28 mouse cellular contexts compared by ENCODE assay signal in genomic region chr17:10901686-10902228, GRCm38 (mm10).
DNase-seq lines count a peak whose midpoint lies in the region; ATAC-seq lines count a peak whose summit lies in the region.
"Had no signal": no experiment of that assay in that cellular context is flagged by ENCODE, and none has a peak within 500 bp of the region (broad histone marks: within the 10 kb centered on the region; RNA-seq: fewer than 3 reads in every experiment).

No protein-coding gene starts in this region.

- no peaks in the 10 kb centered on the region for H3K27me3 ChIP-seq in liver, embryonic 12.5 days (replicated peaks)
- no peaks in the 10 kb centered on the region for H3K27me3 ChIP-seq in liver, embryonic 11.5 days (replicated peaks; ENCODE audit: control insufficient read depth, insufficient read depth, low read length)
- no peaks in the 10 kb centered on the region for H3K27me3 ChIP-seq in midbrain, embryonic 14.5 days (ENCODE audit: control insufficient read depth, insufficient read depth, low read length)
- H3K27me3 ChIP-seq: embryonic facial prominence, embryonic 13.5 days; forebrain, embryonic 13.5 days; heart, embryonic 12.5 days; heart, embryonic 15.5 days; hindbrain, embryonic 13.5 days had no signal

- no peak for DNase-seq in liver, embryonic 11.5 days (ENCODE audit: low spot score)
- DNase-seq in MEL-GATA-1-ER (ENCODE audit: extremely low read depth, low read depth), result peak; percentile 68
- DNase-seq in midbrain, embryonic 14.5 days, result no peak
- DNase-seq in left cerebral cortex, adult 9 months (ENCODE audit: low spot score in 2 of 2), result no peak
- DNase-seq: adrenal gland, postnatal 10 days; adrenal gland, postnatal 36 days; cerebellum, adult 11 months; cerebellum, adult 2 months; cerebellum, adult 9-11 months; cerebellum, postnatal 25 days; gastrocnemius, postnatal 25 days; heart, adult 18-20 months; heart, postnatal 10 days; heart, postnatal 36 days had no signal

- WGBS in liver, embryonic 12.5 days (ENCODE audit: insufficient replicate concordance), result 36% methylated on average over 3 of the region's 3 CpGs
- WGBS in liver, embryonic 11.5 days, result 50% methylated on average over 3 of the region's 3 CpGs
- WGBS in midbrain, embryonic 14.5 days, result 86% methylated on average over 3 of the region's 3 CpGs

- H3K36me3 ChIP-seq in liver, embryonic 12.5 days, result no peaks in the 10 kb centered on the region
- H3K36me3 ChIP-seq in liver, embryonic 11.5 days (ENCODE audit: control insufficient read depth, insufficient read depth, low read length), result no peaks in the 10 kb centered on the region
- H3K36me3 ChIP-seq in midbrain, embryonic 14.5 days (ENCODE audit: control insufficient read depth, insufficient read depth, low read length), result no peaks in the 10 kb centered on the region
- H3K36me3 ChIP-seq: embryonic facial prominence, embryonic 10.5 days; embryonic facial prominence, embryonic 13.5 days; heart, embryonic 12.5 days; heart, embryonic 15.5 days; hindbrain, embryonic 10.5 days; hindbrain, embryonic 13.5 days had no signal

- 0 out of 2 replicates have a peak, but pooled peaks have one; percentile 59 for ATAC-seq in liver, embryonic 12.5 days
- no peak; the same call in 1 of the 2 replicates for ATAC-seq in liver, embryonic 11.5 days (replicated peaks; ENCODE audit: low FRiP score)
- peak; percentile 76 for ATAC-seq in megakaryocyte progenitor cell, adult 5-6 weeks (replicated peaks; ENCODE audit: poor library complexity)
- no peak for ATAC-seq in midbrain, embryonic 14.5 days (ENCODE audit: low FRiP score, low TSS enrichment)
- ATAC-seq: CD4-positive, CD25-positive, alpha-beta regulatory T cell, adult 4 months; forebrain, embryonic 13.5 days; forebrain, embryonic 16.5 days; hindbrain, embryonic 16.5 days; Patski had no signal

- peaks cover 10% of the 10 kb centered on the region; the same call in 1 of the 2 replicates for H3K4me1 ChIP-seq in liver, embryonic 12.5 days
- H3K4me1 ChIP-seq in liver, embryonic 11.5 days (replicated peaks; ENCODE audit: control insufficient read depth, insufficient read depth, low read length), result no peaks in the 10 kb centered on the region
- H3K4me1 ChIP-seq in midbrain, embryonic 14.5 days (ENCODE audit: control insufficient read depth, insufficient read depth, low read length), result no peaks in the 10 kb centered on the region
- H3K4me1 ChIP-seq: embryonic facial prominence, embryonic 13.5 days; forebrain, embryonic 13.5 days; heart, embryonic 12.5 days; heart, embryonic 15.5 days; hindbrain, embryonic 10.5 days; hindbrain, embryonic 13.5 days had no signal

- no peak overlapping the region for H3K4me3 ChIP-seq in liver, embryonic 12.5 days
- H3K4me3 ChIP-seq in liver, embryonic 11.5 days (ENCODE audit: low read depth, low read length), result no peak overlapping the region
- no peak overlapping the region for H3K4me3 ChIP-seq in midbrain, embryonic 14.5 days (replicated peaks; ENCODE audit: low read depth, low read length)
- H3K4me3 ChIP-seq: embryonic facial prominence, embryonic 10.5 days; embryonic facial prominence, embryonic 13.5 days; erythroblast, embryonic 14.5 days; forebrain, embryonic 13.5 days; heart, embryonic 12.5 days; heart, embryonic 15.5 days; hindbrain, embryonic 10.5 days; hindbrain, embryonic 13.5 days had no signal

- no peak overlapping the region for H3K4me2 ChIP-seq in liver, embryonic 12.5 days
- no peak overlapping the region for H3K4me2 ChIP-seq in liver, embryonic 11.5 days
- H3K4me2 ChIP-seq in midbrain, embryonic 14.5 days (ENCODE audit: low read length), result no peak overlapping the region
- H3K4me2 ChIP-seq: embryonic facial prominence, embryonic 13.5 days; forebrain, embryonic 13.5 days; heart, embryonic 12.5 days; heart, embryonic 15.5 days; hindbrain, embryonic 13.5 days had no signal

- no peaks in the 10 kb centered on the region for H3K9me3 ChIP-seq in liver, embryonic 12.5 days (replicated peaks)
- H3K9me3 ChIP-seq in liver, embryonic 11.5 days (ENCODE audit: control insufficient read depth, low read length), result no peaks in the 10 kb centered on the region
- no peaks in the 10 kb centered on the region for H3K9me3 ChIP-seq in midbrain, embryonic 14.5 days (ENCODE audit: control insufficient read depth, low read length)
- H3K9me3 ChIP-seq: embryonic facial prominence, embryonic 10.5 days; embryonic facial prominence, embryonic 13.5 days; forebrain, embryonic 13.5 days; heart, embryonic 12.5 days; heart, embryonic 15.5 days; hindbrain, embryonic 10.5 days; hindbrain, embryonic 13.5 days had no signal

- no peak overlapping the region for H3K9ac ChIP-seq in liver, embryonic 12.5 days
- H3K9ac ChIP-seq in liver, embryonic 11.5 days (ENCODE audit: low read depth, low read length), result no peak overlapping the region
- no peak overlapping the region for H3K9ac ChIP-seq in midbrain, embryonic 14.5 days (replicated peaks; ENCODE audit: low read length)
- H3K9ac ChIP-seq: embryonic facial prominence, embryonic 13.5 days; forebrain, embryonic 13.5 days; heart, embryonic 12.5 days; heart, embryonic 15.5 days; hindbrain, embryonic 13.5 days had no signal

- no peak overlapping the region for H3K27ac ChIP-seq in liver, embryonic 12.5 days
- H3K27ac ChIP-seq in liver, embryonic 11.5 days (ENCODE audit: low read depth, low read length), result no peak overlapping the region
- no peak overlapping the region for H3K27ac ChIP-seq in midbrain, embryonic 14.5 days (replicated peaks; ENCODE audit: low read depth, low read length)
- H3K27ac ChIP-seq: embryonic facial prominence, embryonic 10.5 days; embryonic facial prominence, embryonic 13.5 days; forebrain, embryonic 13.5 days; heart, embryonic 15.5 days; hindbrain, embryonic 10.5 days; hindbrain, embryonic 13.5 days had no signal

Comparison
In these comparisons a context has a peak if more than half of its experiments do, and no peak if none do; other contexts are left out.
1. ATAC-seq: peak in liver, embryonic 12.5 days (single experiment) and megakaryocyte progenitor cell, adult 5-6 weeks (single experiment); none in liver, embryonic 11.5 days (single experiment) and midbrain, embryonic 14.5 days (single experiment).